Mouse (Mus musculus) myocyte (in vitro differentiated cells): ENCODE measurements at regions not wholly inside any gene's neighbourhood (a gene's known extent, or its start where the extent isn't known, plus 50 kb on each side); places are given as distances from the start of the nearest gene placed in this dataset.

Experiments used
- MAX ChIP-seq: IDR thresholded peaks from one replicate; pipeline ENCODE4 v1.6.1; 2011; ENCODE audit warnings: low read depth, mild to moderate bottlenecking, control low read depth
- POLR2A ChIP-seq: IDR thresholded peaks from one replicate; pipeline ENCODE4 v1.6.1; 2011; ENCODE audit warnings: low read depth, mild to moderate bottlenecking, control low read depth, moderate library complexity; ENCODE audit not compliant: insufficient read length
- POLR2AphosphoS2 ChIP-seq: IDR thresholded peaks from one replicate; pipeline ENCODE4 v1.6.1; 2011; ENCODE audit warnings: low read depth, control low read depth; ENCODE audit not compliant: insufficient read length
- TCF3 ChIP-seq: IDR thresholded peaks from one replicate; pipeline ENCODE4 v1.6.1; 2011; ENCODE audit warnings: low read depth, control low read depth; ENCODE audit not compliant: insufficient read length
- USF1 ChIP-seq: IDR thresholded peaks from one replicate; pipeline ENCODE4 v1.6.1; 2011; ENCODE audit warnings: low read depth, mild to moderate bottlenecking, control low read depth, moderate library complexity

GRCm38 (mm10) chr4:84037535-84037934, 512.2 kb downstream of the Ccdc171 start:
- TF ChIP-seq POLR2A (no peak), POLR2AphosphoS2 (no peak), USF1 (peak; percentile 87), TCF3 (no peak), MAX (no peak)
